Mouse (Mus musculus): ENCODE measurements around the gene Lyzl4. TPM values are rescaled to one million over a fixed set of nuclear protein-coding genes. Genes with fewer than 3 reads are reported as not detected.
"Not testable (repeated sequence)": the region's sequence is repeated elsewhere in the genome, so short reads cannot be mapped to it uniquely, and the experiment has no call there.

Lyzl4 gene
- total and polyA plus RNA-seq, 3 experiments, result not detected

DNA sequence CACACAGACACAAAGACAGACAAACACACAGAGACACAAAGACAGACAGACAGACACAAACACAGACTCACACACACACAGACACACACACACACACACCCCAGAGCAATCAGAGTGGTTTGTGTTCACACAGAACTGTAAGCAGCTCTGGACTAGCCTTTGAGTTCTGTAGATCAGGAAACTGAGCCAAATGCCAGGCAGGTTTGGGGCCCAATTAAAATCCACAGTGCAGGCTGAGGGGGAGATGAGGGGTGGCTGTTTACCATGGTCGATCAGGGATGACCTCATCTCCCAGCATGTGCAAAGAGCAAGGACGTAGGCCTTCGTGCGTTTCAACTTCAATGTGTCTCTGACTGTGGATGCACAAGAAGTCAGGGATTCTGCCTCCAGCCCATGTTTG is 47.1 kb downstream of the Lyzl4 start:
- DNase-seq (ENCODE audit: low spot score), result no peak
- no peak for TF ChIP-seq CTCF (IDR thresholded peaks at IDR 0.05; ENCODE audit: low read depth, low read length)
- no peak for TF ChIP-seq TAL1 (conservative IDR thresholded peaks at IDR 0.05; ENCODE audit: low read depth, low read length)
- TF ChIP-seq GATA2 (IDR thresholded peaks at IDR 0.05; ENCODE audit: borderline replicate concordance, low read depth, low read length), result no peak
- TF ChIP-seq POLR2AphosphoS5 (IDR thresholded peaks at IDR 0.05; ENCODE audit: insufficient replicate concordance, low read depth, low read length), result no peak
- TF ChIP-seq GATA1 (IDR thresholded peaks at IDR 0.05; ENCODE audit: borderline replicate concordance, low read length), result no peak
- H3K4me3 ChIP-seq (ENCODE audit: low read depth, low read length), result no peak overlapping the region
- 0 out of 2 replicates have a peak, but pooled peaks cover under 1% of the 10 kb centered on the region for H3K27me3 ChIP-seq (ENCODE audit: insufficient read depth, low read length)
- no peaks in the 10 kb centered on the region for H3K4me1 ChIP-seq (ENCODE audit: insufficient read depth, low read depth, low read length)
- no peaks in the 10 kb centered on the region for H3K36me3 ChIP-seq (replicated peaks)
- H3K9me3 ChIP-seq (replicated peaks), result no peaks in the 10 kb centered on the region
- ATAC-seq (ENCODE audit: extremely low read depth, insufficient number of reproducible peaks, low FRiP score, poor library complexity, severe bottlenecking), result no peak

DNA sequence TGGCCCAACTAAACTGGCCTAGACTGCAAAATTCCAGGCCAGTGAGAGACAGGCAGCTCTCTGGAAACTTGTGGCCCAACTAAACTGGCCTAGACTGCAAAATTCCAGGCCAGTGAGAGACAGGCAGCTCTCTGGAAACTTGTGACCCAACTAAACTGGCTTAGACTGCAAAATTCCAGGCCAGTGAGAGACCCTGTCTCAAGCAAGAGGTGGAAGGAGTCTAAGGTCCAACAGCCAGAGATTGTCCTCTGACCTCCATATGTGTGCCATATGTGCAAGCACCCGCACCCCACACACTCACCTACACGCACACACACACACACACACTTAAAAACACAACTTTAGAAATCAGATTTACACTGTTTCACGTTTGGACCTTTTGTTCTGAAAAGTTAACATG is 48.1 kb downstream of the Lyzl4 start:
- H3K4me1 ChIP-seq (ENCODE audit: insufficient read depth, low read depth, low read length), result not testable (repeated sequence)

GRCm38 (mm10) chr9:121592948-121593550 is 48.8 kb downstream of the Lyzl4 start:
- peaks cover 4% of the 10 kb centered on the region; the same call in 1 of the 2 replicates for H3K27me3 ChIP-seq (ENCODE audit: insufficient read depth, low read length)
- no peak for TF ChIP-seq TAL1 (conservative IDR thresholded peaks at IDR 0.05; ENCODE audit: low read depth, low read length)
- no peak for TF ChIP-seq GATA2 (IDR thresholded peaks at IDR 0.05; ENCODE audit: borderline replicate concordance, low read depth, low read length)
- TF ChIP-seq GATA1 (IDR thresholded peaks at IDR 0.05; ENCODE audit: borderline replicate concordance, low read length), result no peak
- no peak for TF ChIP-seq CTCF (IDR thresholded peaks at IDR 0.05; ENCODE audit: low read depth, low read length)
- no peak for TF ChIP-seq POLR2AphosphoS5 (IDR thresholded peaks at IDR 0.05; ENCODE audit: insufficient replicate concordance, low read depth, low read length)
- DNase-seq (ENCODE audit: low spot score), result no peak
- no peaks in the 10 kb centered on the region for H3K36me3 ChIP-seq (replicated peaks)
- H3K9me3 ChIP-seq (replicated peaks), result peaks cover 9% of the 10 kb centered on the region
- no peak overlapping the region for H3K4me3 ChIP-seq (ENCODE audit: low read depth, low read length)
- ATAC-seq (ENCODE audit: extremely low read depth, insufficient number of reproducible peaks, low FRiP score, poor library complexity, severe bottlenecking), result no peak
- no peaks in the 10 kb centered on the region for H3K4me1 ChIP-seq (ENCODE audit: insufficient read depth, low read depth, low read length)

More for the DNA sequence above, 48.1 kb downstream of the Lyzl4 start:
- not testable (repeated sequence) for H3K27me3 ChIP-seq (ENCODE audit: insufficient read depth, low read length); H3K4me3 ChIP-seq (ENCODE audit: low read depth, low read length); H3K9me3 ChIP-seq (replicated peaks); DNase-seq (ENCODE audit: low spot score); H3K36me3 ChIP-seq (replicated peaks); ATAC-seq (ENCODE audit: extremely low read depth, insufficient number of reproducible peaks, low FRiP score, poor library complexity, severe bottlenecking)

DNA sequence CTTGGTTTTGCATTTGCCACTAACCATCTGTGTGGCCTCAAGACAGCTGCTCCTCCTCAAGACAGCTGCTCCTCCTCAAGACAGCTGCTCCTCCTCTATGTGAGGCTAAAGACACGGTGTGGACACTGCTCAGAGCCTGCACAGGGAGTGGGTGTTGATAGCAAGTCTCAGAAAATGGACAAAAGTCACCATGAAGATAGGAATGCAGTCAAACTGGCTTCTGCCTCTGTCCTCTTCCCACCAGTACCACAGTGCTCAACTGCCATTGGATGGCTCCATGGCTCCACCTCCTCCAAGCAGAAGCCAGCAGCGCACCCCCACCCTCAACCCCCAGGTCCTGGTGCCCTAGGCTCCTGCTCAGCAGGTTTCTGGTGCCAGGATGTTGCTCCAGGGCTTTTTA is 52.4 kb downstream of the Lyzl4 start:
- ATAC-seq (ENCODE audit: extremely low read depth, insufficient number of reproducible peaks, low FRiP score, poor library complexity, severe bottlenecking) (no peak), DNase-seq (ENCODE audit: low spot score) (no peak)
- Histone ChIP-seq H3K4me3 (ENCODE audit: low read depth, low read length) (no peak overlapping the region), H3K9me3 (replicated peaks) (peaks cover 9% of the 10 kb centered on the region), H3K36me3 (replicated peaks) (no peaks in the 10 kb centered on the region), H3K27me3 (ENCODE audit: insufficient read depth, low read length) (peaks cover 6% of the 10 kb centered on the region; the same call in 1 of the 2 replicates), H3K4me1 (ENCODE audit: insufficient read depth, low read depth, low read length) (no peaks in the 10 kb centered on the region)
- TF ChIP-seq GATA2 (IDR thresholded peaks at IDR 0.05; ENCODE audit: borderline replicate concordance, low read depth, low read length) (no peak), GATA1 (IDR thresholded peaks at IDR 0.05; ENCODE audit: borderline replicate concordance, low read length) (no peak), CTCF (IDR thresholded peaks at IDR 0.05; ENCODE audit: low read depth, low read length) (no peak), TAL1 (conservative IDR thresholded peaks at IDR 0.05; ENCODE audit: low read depth, low read length) (no peak), POLR2AphosphoS5 (IDR thresholded peaks at IDR 0.05; ENCODE audit: insufficient replicate concordance, low read depth, low read length) (no peak)

DNA sequence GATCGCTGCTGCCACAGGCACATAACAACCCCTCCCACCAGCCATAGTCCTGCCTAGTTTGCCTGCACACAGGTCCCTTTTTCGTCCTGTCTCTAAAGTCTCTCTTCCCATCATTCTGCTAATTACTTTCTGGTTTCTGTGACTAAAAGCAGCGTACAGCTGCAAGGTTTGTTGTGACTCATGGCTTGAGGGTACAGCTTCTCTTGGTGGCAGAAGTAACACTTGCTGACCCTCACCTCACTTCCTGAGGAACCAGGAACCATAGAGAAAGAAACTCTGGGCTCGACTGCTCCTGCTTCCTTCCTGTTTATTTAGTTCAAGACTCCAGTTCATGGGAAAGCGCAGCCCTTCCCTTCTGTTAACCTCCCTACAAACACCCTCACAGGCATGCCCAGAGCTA is 67.5 kb downstream of the Lyzl4 start:
- TF ChIP-seq GATA1 (IDR thresholded peaks at IDR 0.05; ENCODE audit: borderline replicate concordance, low read length) (no peak), GATA2 (IDR thresholded peaks at IDR 0.05; ENCODE audit: borderline replicate concordance, low read depth, low read length) (no peak), CTCF (IDR thresholded peaks at IDR 0.05; ENCODE audit: low read depth, low read length) (no peak), TAL1 (conservative IDR thresholded peaks at IDR 0.05; ENCODE audit: low read depth, low read length) (no peak), POLR2AphosphoS5 (IDR thresholded peaks at IDR 0.05; ENCODE audit: insufficient replicate concordance, low read depth, low read length) (no peak)
- Histone ChIP-seq H3K36me3 (replicated peaks) (no peaks in the 10 kb centered on the region), H3K4me3 (ENCODE audit: low read depth, low read length) (no peak overlapping the region), H3K27me3 (ENCODE audit: insufficient read depth, low read length) (peaks cover 4% of the 10 kb centered on the region), H3K4me1 (ENCODE audit: insufficient read depth, low read depth, low read length) (no peaks in the 10 kb centered on the region), H3K9me3 (replicated peaks) (peaks cover 7% of the 10 kb centered on the region)
- ATAC-seq (ENCODE audit: extremely low read depth, insufficient number of reproducible peaks, low FRiP score, poor library complexity, severe bottlenecking) (no peak), DNase-seq (ENCODE audit: low spot score) (no peak)

- no peaks in the 10 kb centered on the region for H3K36me3 ChIP-seq (replicated peaks)
- TF ChIP-seq CTCF (IDR thresholded peaks at IDR 0.05; ENCODE audit: low read depth, low read length) (no peak), GATA1 (IDR thresholded peaks at IDR 0.05; ENCODE audit: borderline replicate concordance, low read length) (no peak), TAL1 (conservative IDR thresholded peaks at IDR 0.05; ENCODE audit: low read depth, low read length) (no peak), GATA2 (IDR thresholded peaks at IDR 0.05; ENCODE audit: borderline replicate concordance, low read depth, low read length) (no peak), POLR2AphosphoS5 (IDR thresholded peaks at IDR 0.05; ENCODE audit: insufficient replicate concordance, low read depth, low read length) (no peak)
- ATAC-seq (ENCODE audit: extremely low read depth, insufficient number of reproducible peaks, low FRiP score, poor library complexity, severe bottlenecking), result no peak
- H3K27me3 ChIP-seq (ENCODE audit: insufficient read depth, low read length), result peaks cover 4% of the 10 kb centered on the region; the same call in 1 of the 2 replicates
- no peaks in the 10 kb centered on the region for H3K4me1 ChIP-seq (ENCODE audit: insufficient read depth, low read depth, low read length)
- H3K9me3 ChIP-seq (replicated peaks), result peaks cover 7% of the 10 kb centered on the region
- no peak for DNase-seq (ENCODE audit: low spot score)
- H3K4me3 ChIP-seq (ENCODE audit: low read depth, low read length), result no peak overlapping the region
Observed at GRCm38 (mm10) chr9:121568451-121568850, 73.4 kb downstream of the Lyzl4 start.

All from G1E (cell line).